Mouse (Mus musculus): Measurements from ENCODE around the gene Prpf4.

DNA sequence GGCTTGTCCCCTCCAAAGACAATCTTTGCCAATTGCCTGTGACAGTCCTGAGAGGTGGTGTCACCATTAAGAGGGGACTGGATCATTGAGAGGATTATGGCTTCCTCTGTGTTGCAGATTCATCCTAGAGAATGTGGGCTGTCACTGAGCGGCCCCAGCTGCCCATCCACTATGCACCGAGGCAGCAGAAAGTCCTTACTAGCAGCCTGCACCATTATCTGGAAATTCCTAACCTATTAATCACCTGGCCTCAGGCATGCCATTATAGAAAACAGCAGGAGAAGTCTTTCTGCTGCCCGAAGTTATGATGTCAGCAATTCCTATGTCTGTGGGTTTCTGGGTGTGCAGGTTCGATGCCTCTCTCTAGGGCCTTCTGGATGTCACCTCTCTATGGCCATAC is 32.4 kb downstream of the Prpf4 start:
- TF ChIP-seq POLR2A (IDR thresholded peaks at IDR 0.05; ENCODE audit: low read depth, low read length) (no peak), CTCF (conservative IDR thresholded peaks at IDR 0.05 in 1 of 2, IDR thresholded peaks at IDR 0.05 in 1 of 2; ENCODE audit: low read depth in 2 of 2, low read length in 2 of 2) (no peak), CHD2 (IDR thresholded peaks at IDR 0.05; ENCODE audit: low read length) (no peak), ELF1 (IDR thresholded peaks at IDR 0.05; ENCODE audit: low read depth, low read length) (no peak)
